Mouse (Mus musculus) cerebellum, adult 18-20 months (tissue): Measurements from ENCODE around the gene Bcas1.

Experiments
- DNase-seq, 2 experiments: peaks; one replicate each; pipeline ENCODE4 v3.0.0; 2021

The Bcas1 gene

GRCm38 (mm10) chr2:170308033-170308820, 119.4 kb downstream of the Bcas1 start:
- DNase-seq, result no peak

GRCm38 (mm10) chr2:170307589-170308021, 120.0 kb downstream of the Bcas1 start:
- DNase-seq, result no peak

GRCm38 (mm10) chr2:170306637-170307320, 120.9 kb downstream of the Bcas1 start:
- no peak for DNase-seq

GRCm38 (mm10) chr2:170304766-170305165, 122.9 kb downstream of the Bcas1 start:
- DNase-seq, result no peak

- no peak for DNase-seq
Measured at GRCm38 (mm10) chr2:170303595-170303994, 124.0 kb downstream of the Bcas1 start.

- no peak for DNase-seq
Measured at GRCm38 (mm10) chr2:170302825-170303224, 124.8 kb downstream of the Bcas1 start.
